Mouse (Mus musculus): Measurements from ENCODE around the gene Rundc1. TPM values are rescaled to one million over a fixed set of nuclear protein-coding genes. Genes with fewer than 3 reads are reported as not detected.
"Not testable (repeated sequence)": the region's sequence is repeated elsewhere in the genome, so short reads cannot be mapped to it uniquely, and the experiment has no call there.

The Rundc1 gene
- 10 to 100 TPM; 10.5 to 13.1 (median 11.8) TPM for total RNA-seq (2022)

GRCm38 (mm10) chr11:101424925-101425813, at the start of gene Rundc1, which contains the start of gene Ptges3l:
Gene Rundc1 (plus strand): TSS chr11:101425085.
Gene Ptges3l (minus strand): TSS chr11:101425333.
- peak; percentile 97 for DNase-seq (ENCODE audit: low spot score)

GRCm38 (mm10) chr11:101378196-101378595, 46.7 kb upstream of the Rundc1 start:
- DNase-seq (ENCODE audit: low spot score) = not testable (repeated sequence)

DNA sequence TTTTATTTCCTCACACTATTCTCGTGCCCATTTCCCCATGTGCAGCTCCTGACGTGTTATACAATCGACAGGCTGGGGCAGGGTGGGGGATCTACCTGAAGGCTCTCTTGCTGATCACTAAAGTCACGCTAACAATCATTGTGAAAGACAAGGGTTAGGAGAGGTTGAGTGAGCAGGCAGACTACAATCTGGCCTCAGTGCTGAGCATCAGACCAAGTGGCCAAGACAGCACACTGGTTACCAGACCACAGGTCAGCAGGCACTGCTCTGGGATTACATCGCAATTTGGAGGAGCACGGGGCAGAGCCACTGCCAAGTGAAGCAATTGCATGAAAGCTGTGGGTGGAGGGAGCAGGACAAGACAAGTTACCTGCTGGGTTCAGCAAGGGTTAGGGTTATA, 46.0 kb upstream of the Rundc1 start:
- no peak for DNase-seq (ENCODE audit: low spot score)

GRCm38 (mm10) chr11:101381817-101382216, 43.1 kb upstream of the Rundc1 start:
- no peak for DNase-seq (ENCODE audit: low spot score)

DNA sequence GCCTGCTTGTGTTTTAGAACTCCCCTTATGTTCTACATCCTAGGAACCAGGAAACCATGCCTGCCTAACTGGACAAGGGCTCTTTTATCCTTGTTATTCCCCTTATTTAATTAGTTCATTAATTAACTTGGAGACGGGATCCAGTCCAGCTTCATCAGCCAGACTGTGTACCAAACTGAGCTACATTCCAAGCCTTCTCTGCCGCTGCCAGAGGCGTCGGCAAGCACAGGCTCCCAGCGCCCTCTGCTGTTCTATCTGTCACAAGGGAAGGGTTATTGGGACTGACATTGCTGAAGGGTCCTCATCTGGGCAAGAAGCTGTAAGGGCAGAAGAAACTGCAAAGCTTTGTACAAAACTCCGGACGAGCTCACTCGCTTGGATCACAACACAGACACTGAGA, 29.8 kb upstream of the Rundc1 start:
- peak; percentile 67 for DNase-seq (ENCODE audit: low spot score)

GRCm38 (mm10) chr11:101415306-101415705, 9.6 kb upstream of the Rundc1 start:
- no peak for DNase-seq (ENCODE audit: low spot score)

GRCm38 (mm10) chr11:101416433-101417100, 8.3 kb upstream of the Rundc1 start:
- DNase-seq (ENCODE audit: low spot score) = no peak

DNA sequence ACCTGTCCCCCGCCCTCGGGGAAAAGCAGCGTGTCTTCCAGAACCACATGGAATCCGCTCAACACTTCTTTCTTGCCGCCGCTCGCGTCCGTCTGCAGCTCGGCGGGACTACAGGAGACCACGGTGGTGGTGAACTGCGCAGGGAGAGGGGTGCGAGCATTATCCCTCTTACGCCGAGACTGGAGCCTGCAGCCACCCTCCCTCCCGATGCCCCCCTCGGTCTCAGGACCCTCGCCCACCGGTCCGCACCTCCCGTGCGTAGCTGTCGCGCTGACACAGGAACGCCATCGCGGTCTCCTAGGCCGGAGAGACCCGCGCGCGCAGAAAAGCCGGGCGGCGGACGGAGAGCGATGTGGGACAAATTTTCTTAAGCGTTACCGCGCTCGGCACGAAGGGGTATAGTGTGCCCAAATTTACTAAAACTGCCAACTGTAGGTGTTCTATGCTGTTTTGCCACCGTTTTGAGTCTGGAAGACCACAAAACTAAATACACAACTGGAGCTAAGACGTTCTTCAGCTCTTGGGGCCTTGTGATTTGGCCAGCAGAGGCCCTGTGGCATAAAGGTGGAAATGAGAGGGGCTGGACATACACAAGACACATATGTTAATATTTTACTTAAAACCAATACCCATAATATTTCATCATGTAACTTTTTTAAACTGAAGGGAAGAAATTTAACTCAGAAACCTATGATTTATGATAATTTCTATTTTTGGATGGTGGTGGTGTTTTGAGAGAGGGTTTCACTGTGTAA, 7.6 kb upstream of the Rundc1 start, which contains the start of gene Aarsd1:
TSS of gene Aarsd1 (minus strand) at position 515 of the 755 bp plus-strand sequence.
- DNase-seq (ENCODE audit: low spot score) = peak; percentile 89

GRCm38 (mm10) chr11:101418991-101419390, 5.9 kb upstream of the Rundc1 start:
- no peak for DNase-seq (ENCODE audit: low spot score)

- no peak for DNase-seq (ENCODE audit: low spot score)
Observed at GRCm38 (mm10) chr11:101419610-101420009, 5.3 kb upstream of the Rundc1 start.

DNA sequence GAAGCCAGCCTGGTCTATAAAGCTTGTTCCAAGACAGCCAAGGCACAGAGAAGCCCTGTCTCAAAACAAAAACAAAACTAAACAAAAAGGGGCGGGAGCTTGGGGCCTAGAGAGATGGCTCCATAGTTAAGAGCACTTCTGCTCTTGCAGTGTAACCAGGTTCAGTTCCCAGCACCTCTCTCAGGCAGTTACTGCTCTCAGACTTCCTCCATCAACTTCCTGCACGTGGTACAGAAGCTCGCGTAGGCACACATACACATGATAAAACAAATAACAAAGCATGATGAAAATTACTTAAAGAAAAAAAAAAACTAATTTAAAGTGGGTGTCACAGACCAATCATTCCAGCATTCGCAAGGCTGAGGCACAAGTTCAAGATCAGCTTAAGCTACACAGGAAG, 4.7 kb upstream of the Rundc1 start:
- no peak for DNase-seq (ENCODE audit: low spot score)

GRCm38 (mm10) chr11:101424105-101424851, 607 bp upstream of the Rundc1 start, which contains the start of gene Gm27029:
Gene Gm27029 (minus strand): TSS chr11:101424796.
- DNase-seq (ENCODE audit: low spot score) = no peak

GRCm38 (mm10) chr11:101426165-101426564, 1.3 kb downstream of the Rundc1 start:
- no peak for DNase-seq (ENCODE audit: low spot score)

GRCm38 (mm10) chr11:101431327-101431726, 6.4 kb downstream of the Rundc1 start:
- no peak for DNase-seq (ENCODE audit: low spot score)

DNA sequence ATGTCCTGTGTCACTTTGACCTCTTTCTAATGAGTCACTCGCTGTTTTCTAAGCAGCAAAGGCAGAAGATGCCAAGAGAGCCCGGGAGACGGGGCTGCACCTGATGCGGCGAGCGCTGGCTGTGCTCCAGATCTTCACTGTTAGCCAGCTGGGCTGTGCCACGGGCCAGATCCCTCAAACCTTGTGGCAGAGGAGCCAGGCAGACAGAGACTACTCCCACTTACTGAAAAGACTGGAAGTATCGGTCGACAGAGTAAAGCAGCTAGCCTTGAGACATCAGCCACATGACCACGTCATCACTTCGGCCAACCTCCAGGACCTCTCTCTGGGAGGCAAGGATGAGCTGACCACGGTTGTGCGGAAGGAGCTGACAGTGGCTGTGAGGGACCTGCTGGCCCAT, 8.5 kb downstream of the Rundc1 start:
- DNase-seq (ENCODE audit: low spot score) = no peak

- no peak for DNase-seq (ENCODE audit: low spot score)
Observed at GRCm38 (mm10) chr11:101435831-101436230, 10.9 kb downstream of the Rundc1 start.

DNA sequence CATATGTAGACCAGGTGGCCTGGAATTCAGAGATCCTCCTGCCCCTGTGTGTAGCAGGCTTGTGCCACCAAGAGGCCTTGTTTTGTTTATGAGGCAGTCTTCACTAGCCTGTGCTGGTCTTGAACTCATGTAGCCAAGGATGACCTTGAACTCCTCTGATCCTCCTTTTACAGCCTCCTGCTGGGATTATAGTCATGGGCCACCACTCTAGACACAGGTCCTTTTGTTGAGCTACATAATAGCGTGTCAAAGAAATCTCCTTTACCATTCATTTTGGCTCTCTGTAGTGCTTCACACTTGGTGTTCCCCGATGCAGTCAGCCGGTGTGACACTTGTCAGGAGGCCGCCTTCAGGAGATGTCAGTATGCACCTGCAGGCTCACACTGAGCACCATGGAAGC, 12.0 kb downstream of the Rundc1 start:
- no peak for DNase-seq (ENCODE audit: low spot score)

DNA sequence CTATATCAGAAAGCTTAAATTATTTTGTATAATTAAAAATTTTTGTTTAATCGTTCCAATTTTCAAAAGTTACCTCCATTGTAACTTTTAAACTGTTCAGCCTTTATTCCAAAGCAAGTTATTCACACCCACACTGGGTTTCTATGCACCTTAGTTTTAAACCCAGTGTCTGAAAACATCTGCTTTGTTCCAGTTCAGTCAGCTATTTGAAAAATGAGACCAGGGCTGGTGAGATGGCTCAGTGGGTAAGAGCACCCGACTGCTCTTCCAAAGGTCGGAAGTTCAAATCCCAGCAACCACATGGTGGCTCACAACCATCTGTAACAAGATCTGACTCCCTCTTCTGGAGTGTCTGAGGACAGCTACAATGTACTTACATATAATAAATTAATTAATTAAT, 13.1 kb downstream of the Rundc1 start:
- not testable (repeated sequence) for DNase-seq (ENCODE audit: low spot score)

DNA sequence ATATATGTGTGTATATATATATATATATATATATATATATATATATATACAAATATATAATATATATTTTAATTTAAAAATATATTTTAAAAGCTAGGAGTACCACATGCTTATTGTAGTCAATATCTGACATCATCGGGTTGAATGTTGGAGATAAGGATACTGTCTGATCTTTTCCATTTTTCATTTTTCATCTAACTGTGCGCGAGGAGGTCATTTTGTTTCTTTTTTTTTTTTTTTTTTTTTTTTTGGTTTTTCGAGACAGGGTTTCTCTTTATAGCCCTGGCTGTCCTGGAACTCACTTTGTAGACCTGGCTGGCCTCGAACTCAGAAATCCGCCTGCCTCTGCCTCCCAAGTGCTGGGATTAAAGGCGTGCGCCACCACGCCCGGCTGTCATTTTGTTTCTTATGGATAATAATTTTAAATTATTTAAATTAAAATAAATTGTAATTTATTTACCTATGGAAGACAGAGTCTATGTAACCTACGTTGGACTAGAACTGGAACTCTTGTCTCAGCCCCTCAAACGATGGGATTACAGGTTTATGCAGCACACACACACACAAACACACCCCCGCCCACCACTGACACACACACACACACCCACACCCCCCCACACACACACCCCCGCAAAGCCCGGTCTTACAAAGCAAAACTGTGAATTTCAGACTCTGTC, 16.7 kb downstream of the Rundc1 start:
- not testable (repeated sequence) for DNase-seq (ENCODE audit: low spot score)

- peak; percentile 97 for DNase-seq (ENCODE audit: low spot score)
Observed at GRCm38 (mm10) chr11:101442127-101442693, 17.3 kb downstream of the Rundc1 start, which contains the start of gene Rpl27. Gene Rpl27 (plus strand): TSS chr11:101442298.
